Mouse (Mus musculus): ENCODE measurements at regions not wholly inside any gene's neighbourhood (a gene's known extent, or its start where the extent isn't known, plus 50 kb on each side); places are given as distances from the start of the nearest gene placed in this dataset.

DNA sequence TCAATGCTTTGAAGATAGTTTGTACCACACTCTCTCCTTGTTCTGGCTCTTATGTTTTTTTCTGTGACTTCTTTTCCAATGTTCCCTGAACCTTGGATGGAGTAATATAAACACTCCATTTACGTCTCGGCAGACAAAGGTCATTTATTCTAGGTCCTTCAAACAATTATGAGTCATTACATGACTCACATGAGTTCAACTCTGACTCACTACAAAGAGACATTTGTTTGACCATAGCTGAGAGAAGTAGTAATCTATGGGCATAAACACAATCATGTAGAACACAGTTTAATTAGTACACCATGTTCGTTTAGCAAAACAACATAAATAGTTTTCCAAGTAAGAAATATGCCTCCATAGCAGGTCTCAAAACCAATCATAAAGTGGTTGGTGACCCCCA, 59.6 kb upstream of the Hmgcll1 start:
- DNase-seq (ENCODE audit: low read depth, low spot score) = peak; percentile 10

- DNase-seq (ENCODE audit: low read depth, low spot score) = no peak
Measured at GRCm38 (mm10) chr9:75956370-75956769, 58.3 kb upstream of the Hmgcll1 start.

DNA sequence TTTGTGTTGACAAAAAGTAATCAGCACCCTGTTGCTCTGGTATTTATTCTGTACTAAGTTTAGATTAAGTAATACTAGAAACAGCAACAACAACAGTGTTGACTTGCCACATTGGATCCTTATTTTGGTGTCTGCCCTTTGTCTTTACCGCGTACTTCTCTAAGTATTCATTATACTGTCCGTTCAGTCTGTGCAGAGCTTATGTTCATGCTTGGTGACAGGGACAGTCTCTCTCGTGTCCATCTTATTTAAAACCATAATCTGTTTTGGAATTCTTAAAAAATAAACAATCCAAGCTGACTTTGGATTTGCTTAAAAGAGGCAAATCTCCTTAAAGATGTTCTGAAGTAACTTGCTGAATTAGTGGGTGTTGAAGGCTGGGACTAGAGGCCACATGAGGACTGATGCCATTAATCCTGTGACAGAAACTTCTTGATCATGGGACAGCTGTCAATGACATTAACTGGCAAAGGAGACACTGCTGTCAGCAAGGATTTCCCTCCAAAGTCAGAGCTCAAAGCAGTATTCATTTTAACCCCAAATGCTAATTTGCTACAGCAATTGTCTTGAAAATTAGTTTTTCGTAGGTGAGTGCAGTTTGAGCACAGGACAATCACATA, 55.8 kb upstream of the Hmgcll1 start:
- DNase-seq (ENCODE audit: low read depth, low spot score) = no peak

DNA sequence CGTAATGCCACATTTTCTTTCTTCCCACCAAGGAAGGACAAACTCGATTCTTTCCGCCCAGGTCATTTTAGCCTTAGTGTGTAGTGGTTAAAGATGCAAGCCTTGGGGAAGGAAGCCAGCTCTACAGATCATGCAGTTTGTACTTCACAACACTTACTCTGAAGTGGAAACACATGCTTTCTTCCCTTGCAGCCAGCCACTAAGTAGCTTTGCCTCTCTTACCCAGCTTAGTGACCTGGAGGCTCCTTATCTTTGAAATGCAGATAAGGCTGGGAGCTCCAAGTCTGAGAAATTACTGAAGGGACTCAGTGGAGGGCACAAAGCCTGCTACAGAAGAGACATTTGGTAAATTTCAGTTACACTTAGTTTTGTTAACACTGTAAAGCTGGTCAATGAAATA, 54.9 kb upstream of the Hmgcll1 start:
- no peak for DNase-seq (ENCODE audit: low read depth, low spot score)

GRCm38 (mm10) chr9:75960587-75961349, 53.9 kb upstream of the Hmgcll1 start:
- DNase-seq (ENCODE audit: low read depth, low spot score) = no peak
